Mouse (Mus musculus) embryonic facial prominence, embryonic 12.5 days (tissue): ENCODE data around the gene Cyp1a2. TPM values are rescaled to one million over a fixed set of nuclear protein-coding genes. Genes with fewer than 3 reads are reported as not detected.

Source experiments
- ATAC-seq: fragments of 200-750 bp; cut with Nextera tagmentation; 2 replicates; pipeline ENCODE4 v1.8.0; 2017; ENCODE audit not compliant: insufficient number of reproducible peaks, insufficient read depth, low FRiP score, low TSS enrichment
- H3K27ac ChIP-seq: fragments of 300-500 bp; sonication (generic); 2 replicates; pipeline ENCODE4 v1.5.1; 2016; ENCODE audit warnings: mild to moderate bottlenecking
- H3K27me3 ChIP-seq: fragments of 300-500 bp; sonication (generic); 2 replicates; pipeline ENCODE4 v1.6.1; 2016; ENCODE audit warnings: mild to moderate bottlenecking, moderate library complexity
- H3K36me3 ChIP-seq: fragments of 300-500 bp; sonication (generic); 2 replicates; pipeline ENCODE4 v1.6.1; 2016; ENCODE audit warnings: mild to moderate bottlenecking
- H3K4me1 ChIP-seq: fragments of 300-500 bp; sonication (generic); 2 replicates; pipeline ENCODE4 v1.6.1; 2016
- H3K4me2 ChIP-seq: fragments of 300-500 bp; sonication (generic); replicated peaks from 2 replicates; pipeline ENCODE4 v1.6.1; 2016; ENCODE audit warnings: mild to moderate bottlenecking, moderate library complexity
- H3K4me3 ChIP-seq: fragments of 300-500 bp; sonication (generic); 2 replicates; pipeline ENCODE4 v1.5.1; 2016; ENCODE audit warnings: mild to moderate bottlenecking
- H3K9ac ChIP-seq: fragments of 300-500 bp; sonication (generic); 2 replicates; pipeline ENCODE4 v1.6.1; 2016; ENCODE audit warnings: mild to moderate bottlenecking, moderate library complexity
- H3K9me3 ChIP-seq: fragments of 300-500 bp; sonication (generic); 2 replicates; pipeline ENCODE4 v1.6.1; 2016; ENCODE audit warnings: mild to moderate bottlenecking, moderate library complexity
- WGBS: fragments of 180-500 bp; shearing (Covaris S2); methylation state at CpG from one replicate; pipeline ENCODE4 v1.1.7; 2016; 5-methylcytosine and 5-hydroxymethylcytosine counted together
- polyA plus RNA-seq: library from polyadenylated mRNA; unstranded; fragments of >200 nt; fragmentation: Nextera tagmentation; extraction: Ambion mirVana; gene quantifications from 2 replicates; pipeline ENCODE4 v1.2.1, GENCODE M21; 2016

Cyp1a2 gene
- polyA plus RNA-seq, 1 experiment from 2014 or later: not detected

GRCm38 (mm10) chr9:57655749-57656148 is 27.8 kb downstream of the Cyp1a2 start:
- Histone ChIP-seq H3K4me3 (peak overlapping the region; percentile 14; the same call in 1 of the 2 replicates), H3K4me2 (peak overlapping the region; percentile 46), H3K9ac (peak overlapping the region; percentile 34; the same call in 1 of the 2 replicates), H3K27ac (no peak overlapping the region), H3K27me3 (peaks cover 18% of the 10 kb centered on the region), H3K9me3 (no peaks in the 10 kb centered on the region), H3K36me3 (no peaks in the 10 kb centered on the region), H3K4me1 (peaks cover 12% of the 10 kb centered on the region)
- peak; percentile 49 for ATAC-seq
- 4% methylated on average over 11 of the region's 11 CpGs for WGBS

- WGBS: 80% methylated on average over 1 of the region's 1 CpGs
- Histone ChIP-seq H3K27me3 (peaks cover 18% of the 10 kb centered on the region), H3K4me1 (peaks cover 17% of the 10 kb centered on the region)
Observed at GRCm38 (mm10) chr9:57654966-57655365, 28.5 kb downstream of the Cyp1a2 start.

GRCm38 (mm10) chr9:57653283-57653682 is 30.2 kb downstream of the Cyp1a2 start, which contains the start of gene Csk:
TSS of gene Csk (minus strand) at chr9:57653631.
- no peak for ATAC-seq

More at GRCm38 (mm10) chr9:57654966-57655365, 28.5 kb downstream of the Cyp1a2 start:
- no peak overlapping the region for H3K4me3 ChIP-seq
- H3K36me3 ChIP-seq: no peaks in the 10 kb centered on the region
- H3K4me2 ChIP-seq: no peak overlapping the region
- no peak for ATAC-seq
- no peaks in the 10 kb centered on the region for H3K9me3 ChIP-seq
- H3K27ac ChIP-seq: no peak overlapping the region
- H3K9ac ChIP-seq: no peak overlapping the region

GRCm38 (mm10) chr9:57652855-57653254 is 30.6 kb downstream of the Cyp1a2 start:
- 51% methylated on average over 3 of the region's 3 CpGs for WGBS
- Histone ChIP-seq H3K4me3 (no peak overlapping the region), H3K27me3 (peaks cover 18% of the 10 kb centered on the region), H3K9me3 (no peaks in the 10 kb centered on the region), H3K36me3 (no peaks in the 10 kb centered on the region), H3K27ac (no peak overlapping the region), H3K9ac (no peak overlapping the region), H3K4me1 (peaks cover 17% of the 10 kb centered on the region), H3K4me2 (no peak overlapping the region)
- ATAC-seq: no peak

More at GRCm38 (mm10) chr9:57653283-57653682, 30.2 kb downstream of the Cyp1a2 start, which contains the start of gene Csk:
- Histone ChIP-seq H3K9ac (no peak within 1 kb of the TSS; the same call in 1 of the 2 replicates), H3K36me3 (no peaks in the 10 kb centered on the region), H3K27me3 (peaks cover 18% of the 10 kb centered on the region), H3K4me3 (no peak within 1 kb of the TSS), H3K9me3 (no peaks in the 10 kb centered on the region), H3K27ac (no peak within 1 kb of the TSS), H3K4me2 (no peak within 1 kb of the TSS), H3K4me1 (peaks cover 17% of the 10 kb centered on the region)
- WGBS: 52% methylated on average over 5 of the region's 5 CpGs

- Histone ChIP-seq H3K9me3 (no peaks in the 10 kb centered on the region), H3K27me3 (peaks cover 18% of the 10 kb centered on the region), H3K27ac (no peak overlapping the region), H3K9ac (no peak overlapping the region; the same call in 1 of the 2 replicates), H3K4me2 (no peak overlapping the region), H3K36me3 (no peaks in the 10 kb centered on the region), H3K4me3 (no peak overlapping the region), H3K4me1 (peaks cover 17% of the 10 kb centered on the region)
- no peak for ATAC-seq
- WGBS: 64% methylated on average over 9 of the region's 9 CpGs
Observed at GRCm38 (mm10) chr9:57652351-57652750, 31.2 kb downstream of the Cyp1a2 start.

- H3K9me3 ChIP-seq: no peaks in the 10 kb centered on the region
- no peaks in the 10 kb centered on the region for H3K36me3 ChIP-seq
- no peak overlapping the region for H3K4me3 ChIP-seq
- ATAC-seq: no peak
- no peak overlapping the region for H3K27ac ChIP-seq
- 7% methylated on average over 6 of the region's 6 CpGs for WGBS
- no peak overlapping the region for H3K9ac ChIP-seq
- no peak overlapping the region for H3K4me2 ChIP-seq
- peaks cover 14% of the 10 kb centered on the region for H3K4me1 ChIP-seq
- H3K27me3 ChIP-seq: peaks cover 18% of the 10 kb centered on the region
Observed at GRCm38 (mm10) chr9:57650786-57651311, 32.7 kb downstream of the Cyp1a2 start.

GRCm38 (mm10) chr9:57650130-57650785 is 33.2 kb downstream of the Cyp1a2 start:
- Histone ChIP-seq H3K36me3 (no peaks in the 10 kb centered on the region), H3K4me2 (no peak overlapping the region), H3K4me3 (no peak overlapping the region), H3K27ac (no peak overlapping the region), H3K27me3 (peaks cover 18% of the 10 kb centered on the region), H3K9ac (no peak overlapping the region), H3K9me3 (no peaks in the 10 kb centered on the region), H3K4me1 (peaks cover 13% of the 10 kb centered on the region)
- 88% methylated on average over 6 of the region's 6 CpGs for WGBS
- ATAC-seq: no peak

- H3K27me3 ChIP-seq: no peaks in the 10 kb centered on the region
- 80% methylated on average over 4 of the region's 4 CpGs for WGBS
- H3K4me3 ChIP-seq: no peak overlapping the region
- no peaks in the 10 kb centered on the region for H3K36me3 ChIP-seq
- no peak overlapping the region for H3K9ac ChIP-seq
- ATAC-seq: no peak
- peaks cover 31% of the 10 kb centered on the region for H3K4me1 ChIP-seq
- no peak overlapping the region for H3K4me2 ChIP-seq
- no peaks in the 10 kb centered on the region for H3K9me3 ChIP-seq
- H3K27ac ChIP-seq: no peak overlapping the region
Observed at GRCm38 (mm10) chr9:57647286-57648108, 36.0 kb downstream of the Cyp1a2 start.

GRCm38 (mm10) chr9:57646551-57647103 is 36.9 kb downstream of the Cyp1a2 start:
- Histone ChIP-seq H3K4me2 (no peak overlapping the region), H3K27ac (no peak overlapping the region), H3K4me1 (peaks cover 39% of the 10 kb centered on the region), H3K4me3 (no peak overlapping the region), H3K27me3 (no peaks in the 10 kb centered on the region), H3K9ac (no peak overlapping the region), H3K9me3 (no peaks in the 10 kb centered on the region), H3K36me3 (peaks cover 6% of the 10 kb centered on the region; the same call in 1 of the 2 replicates)
- no peak for ATAC-seq
- WGBS: 67% methylated on average over 12 of the region's 12 CpGs

GRCm38 (mm10) chr9:57644944-57645893 is 38.3 kb downstream of the Cyp1a2 start:
- WGBS: 0% methylated on average over 66 of the region's 85 CpGs

More at GRCm38 (mm10) chr9:57644944-57645893, 38.3 kb downstream of the Cyp1a2 start:
- peaks cover 42% of the 10 kb centered on the region for H3K4me1 ChIP-seq
- peak overlapping the region; percentile 97 for H3K4me2 ChIP-seq
- H3K9me3 ChIP-seq: no peaks in the 10 kb centered on the region
- H3K9ac ChIP-seq: peak overlapping the region; percentile 100
- peak; percentile 73 for ATAC-seq
- H3K36me3 ChIP-seq: peaks cover 8% of the 10 kb centered on the region; the same call in 1 of the 2 replicates
- H3K4me3 ChIP-seq: peak overlapping the region; percentile 99
- H3K27ac ChIP-seq: peak overlapping the region; percentile 97
- no peaks in the 10 kb centered on the region for H3K27me3 ChIP-seq
